Mouse (Mus musculus): Measurements from ENCODE around the gene Slpi.

Slpi gene

GRCm38 (mm10) chr2:164421306-164421705 is 32.4 kb upstream of the Slpi start:
- DNase-seq (ENCODE audit: low spot score in 2 of 2): no peak

GRCm38 (mm10) chr2:164419489-164419888 is 30.6 kb upstream of the Slpi start:
- no peak for DNase-seq (ENCODE audit: low spot score in 2 of 2)

GRCm38 (mm10) chr2:164418308-164418875 is 29.5 kb upstream of the Slpi start:
- DNase-seq (ENCODE audit: low spot score in 2 of 2): no peak

GRCm38 (mm10) chr2:164417198-164417597 is 28.3 kb upstream of the Slpi start:
- DNase-seq (ENCODE audit: low spot score in 2 of 2): no peak

- DNase-seq (ENCODE audit: low spot score in 2 of 2): no peak
These were observed 25.7 kb upstream of the Slpi start for GRCm38 (mm10) chr2:164414581-164414980.

GRCm38 (mm10) chr2:164414167-164414566 is 25.3 kb upstream of the Slpi start:
- DNase-seq (ENCODE audit: low spot score in 2 of 2): no peak

- peak in 1 of 2 experiments; percentile 47 for DNase-seq (ENCODE audit: low spot score in 2 of 2)
These were observed 18.8 kb upstream of the Slpi start for GRCm38 (mm10) chr2:164407708-164408107.

- DNase-seq (ENCODE audit: low spot score in 2 of 2): no peak
These were observed 16.6 kb upstream of the Slpi start for GRCm38 (mm10) chr2:164405519-164405918.

- DNase-seq (ENCODE audit: low spot score in 2 of 2): no peak
These were observed 16.2 kb upstream of the Slpi start, which contains the start of gene Matn4 for GRCm38 (mm10) chr2:164405060-164405459. Gene Matn4 (minus strand): TSS chr2:164405160.

- peak; percentile 36 to 43 for DNase-seq (ENCODE audit: low spot score in 2 of 2)
These were observed 15.4 kb upstream of the Slpi start for GRCm38 (mm10) chr2:164404082-164404990.

- no peak for DNase-seq (ENCODE audit: low spot score in 2 of 2)
These were observed 14.6 kb upstream of the Slpi start for GRCm38 (mm10) chr2:164403396-164404081.

- DNase-seq (ENCODE audit: low spot score in 2 of 2): peak in 1 of 2 experiments; percentile 60
These were observed 14.0 kb upstream of the Slpi start, which contains the start of gene Rbpjl for GRCm38 (mm10) chr2:164402906-164403305. Gene Rbpjl (plus strand): TSS chr2:164403141.

GRCm38 (mm10) chr2:164396911-164397310 is 8.0 kb upstream of the Slpi start:
- no peak for DNase-seq (ENCODE audit: low spot score in 2 of 2)

- no peak for DNase-seq (ENCODE audit: low spot score in 2 of 2)
These were observed 7.2 kb upstream of the Slpi start for GRCm38 (mm10) chr2:164396076-164396475.

- no peak for DNase-seq (ENCODE audit: low spot score in 2 of 2)
These were observed 4.2 kb upstream of the Slpi start for GRCm38 (mm10) chr2:164393126-164393525.

- DNase-seq (ENCODE audit: low spot score in 2 of 2): peak; percentile 29 to 49
These were observed 604 bp upstream of the Slpi start for GRCm38 (mm10) chr2:164389499-164389898.

- DNase-seq (ENCODE audit: low spot score in 2 of 2): no peak
These were observed 1.9 kb downstream of the Slpi start for GRCm38 (mm10) chr2:164386953-164387352.

- no peak for DNase-seq (ENCODE audit: low spot score in 2 of 2)
These were observed 2.8 kb downstream of the Slpi start for GRCm38 (mm10) chr2:164385927-164386763.

GRCm38 (mm10) chr2:164383656-164384399 is 5.1 kb downstream of the Slpi start:
- no peak for DNase-seq (ENCODE audit: low spot score in 2 of 2)

- DNase-seq (ENCODE audit: low spot score in 2 of 2): no peak
These were observed 5.9 kb downstream of the Slpi start for GRCm38 (mm10) chr2:164382971-164383370.

- DNase-seq (ENCODE audit: low spot score in 2 of 2): no peak
These were observed 7.2 kb downstream of the Slpi start for GRCm38 (mm10) chr2:164381726-164382125.

Data from heart, adult 9 months (tissue).